Mouse (Mus musculus): ENCODE measurements around the gene Olfr193.
"Not testable (repeated sequence)": the region's sequence is repeated elsewhere in the genome, so short reads cannot be mapped to it uniquely, and the experiment has no call there.

The Olfr193 gene

DNA sequence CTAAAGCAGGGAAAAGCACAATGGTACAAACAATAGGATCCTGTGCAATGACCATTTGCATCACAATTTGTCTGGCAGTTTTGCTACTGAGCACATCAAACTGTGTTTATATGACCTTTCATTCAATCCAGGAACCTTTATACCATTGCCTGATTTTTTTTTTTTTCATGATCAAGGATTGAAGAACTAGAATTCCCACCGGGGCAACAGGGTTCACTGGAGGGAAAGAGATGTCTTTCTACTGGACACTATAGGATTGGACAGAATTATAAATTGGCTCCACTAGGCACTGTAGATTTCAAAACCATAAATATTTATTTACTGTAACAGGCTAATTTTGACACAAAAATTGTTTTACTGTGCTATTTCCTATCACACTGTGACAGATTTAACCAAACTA is at the start of gene Olfr193:
Gene Olfr193, minus strand, starts transcription at position 101 of the 400 bp plus-strand sequence.
- no peak for DNase-seq (ENCODE audit: low read depth in 2 of 2, low spot score in 2 of 2)

GRCm38 (mm10) chr16:59151996-59152395 is 40.3 kb upstream of the Olfr193 start:
- DNase-seq (ENCODE audit: low read depth in 2 of 2, low spot score in 2 of 2) = no peak

DNA sequence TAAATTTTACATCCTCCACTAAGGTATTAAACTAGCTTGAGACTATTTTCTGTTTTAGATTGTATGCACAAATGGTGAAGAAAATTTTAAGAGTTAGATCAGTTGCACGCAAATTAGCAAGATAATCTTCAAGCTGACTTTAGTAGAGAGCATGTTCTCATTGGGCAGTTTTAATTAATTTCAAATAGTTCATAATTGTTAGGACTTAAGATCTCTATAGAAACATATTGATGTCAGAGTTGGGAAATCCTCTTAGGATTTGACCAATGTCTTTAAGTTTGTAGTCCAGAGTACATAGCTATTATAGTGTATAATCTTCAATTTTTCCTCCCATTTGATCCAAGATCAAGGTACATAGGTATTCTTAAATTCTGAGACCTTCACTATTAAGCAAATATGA is 35.1 kb upstream of the Olfr193 start, which contains the start of gene Olfr195:
Gene Olfr195, plus strand, starts transcription at position 301 of the 400 bp plus-strand sequence.
- DNase-seq (ENCODE audit: low read depth in 2 of 2, low spot score in 2 of 2) = no peak

- DNase-seq (ENCODE audit: low read depth in 2 of 2, low spot score in 2 of 2) = no peak
These were observed 29.4 kb upstream of the Olfr193 start for GRCm38 (mm10) chr16:59141105-59141504.

DNA sequence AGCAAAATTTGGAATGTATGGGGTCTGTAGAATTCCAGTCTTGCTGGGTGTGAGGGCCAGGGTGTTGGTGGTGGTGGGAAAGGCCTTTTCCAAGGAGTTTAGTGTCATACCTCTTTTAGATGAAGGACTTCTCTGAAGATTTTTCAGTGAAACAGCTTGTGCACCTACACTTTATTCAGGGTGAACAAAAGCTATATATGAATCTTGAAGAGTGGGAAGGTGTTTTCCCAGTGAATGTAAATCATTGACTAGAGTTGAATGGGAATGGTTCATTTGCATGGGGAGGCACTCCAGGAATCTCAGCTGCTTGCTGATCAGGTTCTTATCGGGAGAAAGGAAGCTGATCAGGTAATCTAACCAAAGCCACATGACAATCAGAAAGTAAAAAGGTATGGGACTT is 19.1 kb upstream of the Olfr193 start:
- no peak for DNase-seq (ENCODE audit: low read depth in 2 of 2, low spot score in 2 of 2)

DNA sequence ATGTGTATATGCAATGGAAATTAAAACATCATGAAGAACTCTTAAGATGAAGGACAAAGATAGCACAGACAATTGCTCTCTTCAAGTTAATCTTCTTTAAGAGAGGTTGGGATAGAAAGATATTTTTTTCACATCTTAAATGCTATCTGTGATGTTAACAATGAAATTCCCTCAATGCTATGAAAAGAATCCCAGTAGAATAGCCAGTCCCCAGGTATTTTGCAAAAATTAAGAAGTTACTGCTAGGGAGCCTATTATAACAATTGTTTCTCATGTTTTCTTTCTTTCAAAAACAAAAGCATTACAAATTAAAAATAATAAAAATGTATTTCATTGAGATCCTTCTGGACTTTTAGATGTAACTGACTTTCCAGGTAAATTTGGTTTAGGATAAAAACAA is 9.3 kb upstream of the Olfr193 start, which contains the start of gene Olfr194:
Gene Olfr194, minus strand, starts transcription at position 101 of the 400 bp plus-strand sequence.
- no peak for DNase-seq (ENCODE audit: low read depth in 2 of 2, low spot score in 2 of 2)

GRCm38 (mm10) chr16:59108522-59108921 is 3.2 kb downstream of the Olfr193 start:
- DNase-seq (ENCODE audit: low read depth in 2 of 2, low spot score in 2 of 2) = not testable (repeated sequence)

DNA sequence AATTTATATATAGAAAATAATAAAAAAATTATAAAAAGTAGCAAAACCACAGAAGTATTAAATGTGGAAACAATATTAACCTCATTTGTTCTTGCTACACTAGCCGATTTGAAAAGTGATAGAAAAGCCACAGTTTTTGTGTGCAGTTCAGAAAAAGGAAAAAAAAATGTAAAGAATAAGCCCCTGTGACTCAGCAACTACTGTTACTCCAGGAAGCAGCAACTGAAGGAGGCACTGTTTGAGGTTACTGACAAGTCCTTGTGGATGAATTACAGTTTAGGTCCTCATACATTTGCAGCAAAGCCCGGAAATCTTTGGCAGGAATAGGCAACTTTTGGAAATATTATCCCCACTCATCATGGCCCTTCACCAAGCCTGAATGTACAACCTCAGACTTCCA is 6.4 kb downstream of the Olfr193 start:
- DNase-seq (ENCODE audit: low read depth in 2 of 2, low spot score in 2 of 2) = no peak

- not testable (repeated sequence) for DNase-seq (ENCODE audit: low read depth in 2 of 2, low spot score in 2 of 2)
These were observed 22.0 kb downstream of the Olfr193 start, which contains the start of gene Olfr191 for GRCm38 (mm10) chr16:59089722-59090121. Olfr191 (minus strand) TSS chr16:59089822.

DNA sequence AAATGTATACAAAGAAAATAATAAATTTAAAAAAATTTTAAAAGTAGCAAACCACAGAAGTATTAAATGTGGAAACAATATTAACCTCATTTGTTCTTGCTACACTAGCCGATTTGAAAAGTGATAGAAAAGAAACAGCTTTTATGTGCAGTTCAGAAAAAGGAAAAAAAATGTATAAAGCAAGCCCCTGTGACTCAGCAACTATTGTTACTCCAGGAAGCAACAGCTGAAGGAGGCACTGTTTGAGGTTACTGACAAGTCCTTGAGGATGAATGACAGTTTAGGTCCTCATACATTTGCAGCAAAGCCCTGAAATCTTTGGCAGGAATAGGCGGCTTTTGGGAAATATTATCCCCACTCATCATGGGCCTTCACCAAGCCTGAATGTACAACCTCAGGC is 30.6 kb downstream of the Olfr193 start:
- DNase-seq (ENCODE audit: low read depth in 2 of 2, low spot score in 2 of 2) = not testable (repeated sequence)

GRCm38 (mm10) chr16:59077905-59078304 is 33.8 kb downstream of the Olfr193 start, which contains the start of gene Olfr190:
Olfr190 (minus strand) TSS chr16:59078005.
- DNase-seq (ENCODE audit: low read depth in 2 of 2, low spot score in 2 of 2) = no peak

DNA sequence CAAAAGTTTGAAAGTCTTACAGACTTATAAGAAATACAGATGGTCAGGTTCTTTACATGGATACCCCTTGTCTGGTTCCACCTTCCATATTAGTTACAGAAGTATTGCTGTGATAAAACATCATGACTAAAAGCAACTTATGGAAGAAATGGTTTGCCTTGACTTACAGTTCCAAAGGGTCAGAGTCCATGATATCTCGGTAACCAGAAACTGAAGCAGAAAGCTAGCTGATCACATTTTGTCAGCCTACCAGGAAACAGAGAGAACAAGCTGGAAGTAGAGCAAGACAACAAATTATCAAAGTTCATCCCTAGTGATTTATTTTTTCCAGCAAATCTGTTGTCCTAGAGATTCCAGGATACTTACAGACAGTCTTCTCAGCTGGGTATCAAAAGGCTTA is 38.2 kb downstream of the Olfr193 start:
- DNase-seq (ENCODE audit: low read depth in 2 of 2, low spot score in 2 of 2) = no peak

DNA sequence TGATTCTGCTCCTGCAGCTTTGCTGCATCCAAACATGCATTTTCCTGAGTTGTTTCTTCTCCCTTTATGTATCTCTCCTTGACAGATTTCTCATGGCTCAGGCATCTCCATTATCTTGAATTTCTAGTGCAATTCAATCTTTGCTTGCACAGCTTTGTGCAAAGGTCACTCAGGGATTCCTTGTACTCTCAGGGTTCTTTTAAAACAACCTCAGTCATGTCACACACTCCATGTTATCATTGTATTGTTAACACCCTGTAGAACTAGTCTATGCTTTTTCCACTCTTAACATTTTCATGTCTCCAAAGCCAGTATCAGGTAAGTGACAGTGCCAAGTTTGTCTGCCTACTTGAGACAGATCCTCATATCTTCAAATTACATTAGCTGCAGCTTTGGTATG is 39.9 kb downstream of the Olfr193 start:
- no peak for DNase-seq (ENCODE audit: low read depth in 2 of 2, low spot score in 2 of 2)

DNA sequence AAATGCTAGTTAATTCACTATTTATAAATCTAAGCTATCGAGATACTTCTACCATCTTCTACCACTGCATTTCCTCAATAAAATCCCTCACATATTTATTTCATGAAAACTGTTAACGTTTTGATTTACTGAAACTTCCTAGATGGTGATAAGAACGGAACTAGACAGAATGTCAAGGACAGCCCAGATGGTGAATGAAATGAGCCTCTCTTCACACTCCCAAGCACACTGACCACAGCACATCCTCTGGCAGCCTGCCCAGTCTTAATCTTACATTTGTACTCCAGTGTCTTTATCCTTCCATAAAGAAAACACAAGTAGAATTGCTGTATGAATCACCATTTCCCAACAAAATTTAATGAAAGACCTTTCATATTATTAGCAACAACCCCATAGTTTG is 49.3 kb downstream of the Olfr193 start:
- not testable (repeated sequence) for DNase-seq (ENCODE audit: low read depth in 2 of 2, low spot score in 2 of 2)
